Mouse (Mus musculus) heart, embryonic 16.5 days (tissue): ENCODE data around the gene Flrt1. TPM values are rescaled to one million over a fixed set of nuclear protein-coding genes. Genes with fewer than 3 reads are reported as not detected.
A peak's percentile ranks its signal among the peaks of the same experiment; 100 is the strongest.

ENCODE experiments used
- ATAC-seq: fragments of 200-750 bp; cut with Nextera tagmentation; replicated peaks from 2 replicates; pipeline ENCODE4 v1.8.0; 2017; ENCODE audit warnings: moderate number of reproducible peaks; ENCODE audit not compliant: insufficient read depth, low FRiP score; ENCODE audit errors: extremely low read depth
- H3K27ac ChIP-seq: fragments of 300-500 bp; sonication (generic); 2 replicates; pipeline ENCODE4 v1.5.1; 2014; ENCODE audit warnings: mild to moderate bottlenecking, low read length, control low read depth, moderate library complexity
- H3K27me3 ChIP-seq: fragments of 300-500 bp; sonication (generic); 2 replicates; pipeline ENCODE4 v1.6.1; 2014; ENCODE audit warnings: low read length, mixed read lengths; ENCODE audit not compliant: control insufficient read depth, insufficient read depth
- H3K36me3 ChIP-seq: fragments of 300-500 bp; sonication (generic); 2 replicates; pipeline ENCODE4 v1.6.1; 2014; ENCODE audit not compliant: control insufficient read depth, insufficient read depth
- H3K4me1 ChIP-seq: fragments of 300-500 bp; sonication (generic); 2 replicates; pipeline ENCODE4 v1.6.1; 2014; ENCODE audit warnings: low read length, mixed read lengths; ENCODE audit not compliant: control insufficient read depth, insufficient read depth
- H3K4me2 ChIP-seq: fragments of 300-500 bp; sonication (generic); 2 replicates; pipeline ENCODE4 v1.6.1; 2014; ENCODE audit warnings: low read depth, mild to moderate bottlenecking, control low read depth, low read length
- H3K4me3 ChIP-seq: fragments of 300-500 bp; sonication (generic); 2 replicates; pipeline ENCODE4 v1.5.1; 2014; ENCODE audit warnings: mild to moderate bottlenecking, control low read depth, low read length
- H3K9ac ChIP-seq: fragments of 300-500 bp; sonication (generic); 2 replicates; pipeline ENCODE4 v1.6.1; 2014; ENCODE audit warnings: low read length, control low read depth
- H3K9me3 ChIP-seq: fragments of 300-500 bp; sonication (generic); replicated peaks from 2 replicates; pipeline ENCODE4 v1.6.1; 2016; ENCODE audit warnings: low read length; ENCODE audit not compliant: control insufficient read depth
- WGBS: fragments of 180-500 bp; shearing (Covaris S2); extraction: QIAGEN DNeasy Blood & Tissue Kit; methylation state at CpG from one replicate; pipeline ENCODE4 v1.1.7; 2014; 5-methylcytosine and 5-hydroxymethylcytosine counted together
- polyA plus RNA-seq: library from polyadenylated mRNA; unstranded; fragments of >200 nt; fragmentation: Nextera tagmentation; extraction: Ambion mirVana; gene quantifications from 2 replicates; pipeline ENCODE4 v1.2.1, GENCODE M21; 2015

The Flrt1 gene
- polyA plus RNA-seq, 1 experiment from 2014 or later = 1.9 TPM

- Histone ChIP-seq H3K4me3 (no peak overlapping the region), H3K4me2 (peak overlapping the region; percentile 20; the same call in 1 of the 2 replicates), H3K27me3 (peaks cover 4% of the 10 kb centered on the region; the same call in 1 of the 2 replicates), H3K27ac (peak overlapping the region; percentile 85), H3K9me3 (no peaks in the 10 kb centered on the region), H3K4me1 (peaks cover 50% of the 10 kb centered on the region), H3K36me3 (no peaks in the 10 kb centered on the region), H3K9ac (peak overlapping the region; percentile 65)
- WGBS = 23% methylated on average over 9 of the region's 9 CpGs
- peak; percentile 70 for ATAC-seq
These were observed 30.5 kb upstream of the Flrt1 start for GRCm38 (mm10) chr19:7136016-7136415.

- peak; percentile 67 for ATAC-seq
- H3K4me2 ChIP-seq = peak overlapping the region; percentile 20; the same call in 1 of the 2 replicates
- H3K4me1 ChIP-seq = peaks cover 54% of the 10 kb centered on the region
- H3K27me3 ChIP-seq = peaks cover 4% of the 10 kb centered on the region; the same call in 1 of the 2 replicates
- no peak overlapping the region for H3K4me3 ChIP-seq
- no peaks in the 10 kb centered on the region for H3K9me3 ChIP-seq
- peak overlapping the region; percentile 85 for H3K27ac ChIP-seq
- no peaks in the 10 kb centered on the region for H3K36me3 ChIP-seq
- 9% methylated on average over 9 of the region's 9 CpGs for WGBS
- H3K9ac ChIP-seq = peak overlapping the region; percentile 65
These were observed 30.0 kb upstream of the Flrt1 start for GRCm38 (mm10) chr19:7135525-7135924.

- 27% methylated on average over 17 of the region's 17 CpGs for WGBS
- Histone ChIP-seq H3K4me3 (no peak overlapping the region), H3K4me1 (peaks cover 58% of the 10 kb centered on the region), H3K9me3 (no peaks in the 10 kb centered on the region), H3K36me3 (no peaks in the 10 kb centered on the region), H3K4me2 (peak overlapping the region; percentile 27), H3K27ac (peak overlapping the region; percentile 85), H3K27me3 (peaks cover 4% of the 10 kb centered on the region; the same call in 1 of the 2 replicates), H3K9ac (peak overlapping the region; percentile 58)
- ATAC-seq = no peak
These were observed 29.1 kb upstream of the Flrt1 start for GRCm38 (mm10) chr19:7134631-7135091.

GRCm38 (mm10) chr19:7133436-7133835 lies 27.9 kb upstream of the Flrt1 start:
- no peak overlapping the region for H3K4me2 ChIP-seq
- H3K9ac ChIP-seq = no peak overlapping the region
- H3K36me3 ChIP-seq = no peaks in the 10 kb centered on the region
- H3K27me3 ChIP-seq = peaks cover 4% of the 10 kb centered on the region; the same call in 1 of the 2 replicates
- H3K9me3 ChIP-seq = no peaks in the 10 kb centered on the region
- no peak overlapping the region for H3K27ac ChIP-seq
- no peak for ATAC-seq
- peaks cover 66% of the 10 kb centered on the region for H3K4me1 ChIP-seq
- WGBS = 91% methylated on average over 9 of the region's 9 CpGs
- no peak overlapping the region for H3K4me3 ChIP-seq

DNA sequence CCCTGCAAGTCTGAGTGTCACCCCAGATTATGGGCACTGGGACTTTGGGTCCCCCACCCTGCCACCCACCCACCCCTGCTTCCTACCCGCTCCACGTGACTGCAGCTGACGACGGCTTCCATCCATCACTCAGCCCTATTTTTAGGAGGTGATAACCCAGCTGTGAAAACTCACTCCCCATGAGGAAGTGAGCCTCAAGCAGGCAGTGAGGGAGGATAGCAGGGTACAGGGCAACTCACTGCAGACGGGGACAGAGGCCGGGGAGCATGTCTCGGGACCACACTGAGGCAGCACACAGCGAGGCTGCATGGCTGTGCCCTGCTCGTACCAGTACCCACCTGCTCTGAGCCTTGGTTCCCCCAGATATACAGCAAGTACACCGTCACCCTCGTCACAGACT lies 24.8 kb upstream of the Flrt1 start:
- H3K27me3 ChIP-seq = no peaks in the 10 kb centered on the region
- H3K9ac ChIP-seq = peak overlapping the region; percentile 34; the same call in 1 of the 2 replicates
- H3K4me1 ChIP-seq = peaks cover 38% of the 10 kb centered on the region
- no peak overlapping the region for H3K4me2 ChIP-seq
- peak overlapping the region; percentile 68 for H3K27ac ChIP-seq
- no peak overlapping the region for H3K4me3 ChIP-seq
- H3K36me3 ChIP-seq = no peaks in the 10 kb centered on the region
- peak; percentile 55 for ATAC-seq
- 30% methylated on average over 11 of the region's 11 CpGs for WGBS
- H3K9me3 ChIP-seq = no peaks in the 10 kb centered on the region

- no peak overlapping the region for H3K4me3 ChIP-seq
- no peak for ATAC-seq
- H3K4me1 ChIP-seq = peaks cover 23% of the 10 kb centered on the region
- 65% methylated on average over 19 of the region's 19 CpGs for WGBS
- H3K9me3 ChIP-seq = no peaks in the 10 kb centered on the region
- no peak overlapping the region for H3K27ac ChIP-seq
- H3K9ac ChIP-seq = 0 out of 2 replicates have a peak overlapping the region, but pooled peaks have one; percentile 2
- H3K36me3 ChIP-seq = no peaks in the 10 kb centered on the region
- no peak overlapping the region for H3K4me2 ChIP-seq
- H3K27me3 ChIP-seq = no peaks in the 10 kb centered on the region
These were observed 23.3 kb upstream of the Flrt1 start for GRCm38 (mm10) chr19:7128551-7129475.

DNA sequence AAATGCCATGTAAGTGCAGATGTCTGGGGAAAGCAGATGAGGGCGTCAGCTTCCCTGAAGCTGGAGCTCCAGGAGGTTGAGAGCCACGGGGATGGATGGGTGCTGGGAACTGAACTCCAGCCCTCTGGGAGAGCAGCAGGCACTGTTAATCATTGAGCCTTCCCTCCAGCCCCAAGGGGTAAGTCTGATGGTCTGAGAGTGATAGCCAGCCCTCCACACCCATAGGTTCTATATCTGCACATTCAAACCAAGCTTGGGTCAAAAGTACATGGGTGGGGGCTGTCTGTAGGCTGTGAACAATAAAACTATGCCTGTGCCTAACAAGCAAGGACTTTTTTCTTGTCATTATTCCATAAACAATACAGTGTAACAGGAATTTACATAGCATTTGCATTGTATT lies 21.4 kb upstream of the Flrt1 start:
- no peak for ATAC-seq

GRCm38 (mm10) chr19:7126209-7126608 lies 20.7 kb upstream of the Flrt1 start:
- peaks cover 40% of the 10 kb centered on the region for H3K4me1 ChIP-seq
- no peak for ATAC-seq
- H3K9ac ChIP-seq = no peak overlapping the region
- no peak overlapping the region for H3K27ac ChIP-seq
- H3K4me2 ChIP-seq = no peak overlapping the region
- H3K9me3 ChIP-seq = no peaks in the 10 kb centered on the region
- WGBS = 74% methylated on average over 1 of the region's 1 CpGs
- no peaks in the 10 kb centered on the region for H3K36me3 ChIP-seq
- H3K27me3 ChIP-seq = no peaks in the 10 kb centered on the region
- no peak overlapping the region for H3K4me3 ChIP-seq

More for the DNA sequence above, 21.4 kb upstream of the Flrt1 start:
- no peak overlapping the region for H3K9ac ChIP-seq
- no peak overlapping the region for H3K4me3 ChIP-seq
- H3K4me2 ChIP-seq = no peak overlapping the region
- 78% methylated on average over 2 of the region's 2 CpGs for WGBS
- H3K4me1 ChIP-seq = peaks cover 33% of the 10 kb centered on the region
- no peaks in the 10 kb centered on the region for H3K9me3 ChIP-seq
- no peaks in the 10 kb centered on the region for H3K27me3 ChIP-seq
- no peaks in the 10 kb centered on the region for H3K36me3 ChIP-seq
- H3K27ac ChIP-seq = no peak overlapping the region

GRCm38 (mm10) chr19:7125526-7126156 lies 20.1 kb upstream of the Flrt1 start:
- H3K27ac ChIP-seq = no peak overlapping the region

More at GRCm38 (mm10) chr19:7125526-7126156, 20.1 kb upstream of the Flrt1 start:
- 67% methylated on average over 4 of the region's 4 CpGs for WGBS
- Histone ChIP-seq H3K4me2 (no peak overlapping the region), H3K4me3 (no peak overlapping the region), H3K9ac (no peak overlapping the region), H3K4me1 (peaks cover 37% of the 10 kb centered on the region), H3K9me3 (no peaks in the 10 kb centered on the region), H3K36me3 (no peaks in the 10 kb centered on the region), H3K27me3 (no peaks in the 10 kb centered on the region)
- no peak for ATAC-seq
